8 mouse cellular contexts compared by ENCODE assay signal in the genomic region with DNA sequence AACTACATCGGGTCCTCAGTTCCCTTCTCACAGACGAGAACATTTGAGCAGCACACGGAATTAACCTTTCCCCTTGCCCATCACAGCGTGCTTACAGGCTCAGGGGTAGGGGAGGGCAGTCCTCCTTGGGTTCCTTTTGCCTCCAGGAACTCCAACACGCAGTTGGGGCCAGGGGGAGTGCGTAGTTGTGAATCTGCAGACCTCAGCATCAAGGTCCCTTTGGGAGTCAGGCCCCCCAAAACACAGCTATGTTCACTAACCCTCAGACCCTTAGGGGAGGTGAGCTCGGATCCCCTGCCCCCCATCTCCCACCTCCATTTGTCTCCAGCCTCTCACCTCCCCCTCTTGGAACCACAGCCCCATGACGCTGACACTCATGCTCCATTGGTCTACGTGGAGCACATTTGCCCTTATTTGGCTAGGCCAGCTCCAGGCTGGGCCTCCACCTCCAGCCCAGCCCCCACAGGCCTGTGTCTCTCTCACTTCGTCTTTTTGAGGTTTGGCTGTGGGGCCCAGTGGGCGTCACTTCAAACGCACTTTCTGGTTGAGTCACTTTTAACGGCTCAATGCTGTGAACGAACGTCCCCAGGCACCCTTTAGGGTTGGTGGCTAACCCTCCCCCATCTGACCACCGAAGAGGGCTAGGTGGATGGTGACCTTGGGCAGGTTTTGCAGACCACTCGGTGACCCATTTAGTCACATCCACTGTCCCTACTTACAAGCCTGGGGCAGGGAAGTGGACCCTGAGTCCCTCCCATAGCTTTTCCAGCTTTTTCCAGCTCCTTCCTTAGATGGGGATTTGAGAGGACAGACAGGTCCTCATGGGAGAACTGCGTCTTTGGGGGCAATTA. TPM values are rescaled to one million over a fixed set of nuclear protein-coding genes. Genes with fewer than 3 reads are reported as not detected.
A peak's percentile ranks its signal among the peaks of the same experiment; 100 is the strongest.
DNase-seq lines count a peak whose midpoint lies in the region; ATAC-seq and TF ChIP-seq lines count a peak whose summit lies in the region.

No protein-coding gene starts in this region.

- peak; percentile 52 for DNase-seq in right cerebral cortex, adult 18-20 months
- no peak for DNase-seq in right cerebral cortex, postnatal 4 days
- DNase-seq in liver, result peak; percentile 94
- DNase-seq in natural killer cell, adult 2 months (ENCODE audit: low spot score in 2 of 2), result peak; percentile 97 to 98
- no peak for DNase-seq in hindbrain, embryonic 14.5 days (ENCODE audit: low spot score)
- DNase-seq in layer of hippocampus, adult 8-10 months (ENCODE audit: low spot score in 2 of 2), result no peak

- H3K4me3 ChIP-seq in bone marrow macrophage, adult 2 months (ENCODE audit: insufficient read depth, low read length), result peak overlapping the region; percentile 61
- H3K4me3 ChIP-seq in heart, embryonic 16.5 days (ENCODE audit: low read length), result peak overlapping the region; percentile 23; the same call in 1 of the 2 replicates
- no peak overlapping the region for H3K4me3 ChIP-seq in hindbrain, embryonic 14.5 days (replicated peaks; ENCODE audit: low read length)

- ATAC-seq in heart, embryonic 16.5 days (replicated peaks; ENCODE audit: extremely low read depth, insufficient read depth, low FRiP score), result peak; percentile 63
- ATAC-seq in hindbrain, embryonic 14.5 days (ENCODE audit: low FRiP score), result no peak

- 35% methylated on average over 18 of the region's 18 CpGs for WGBS in heart, embryonic 16.5 days
- 59% methylated on average over 18 of the region's 18 CpGs for WGBS in hindbrain, embryonic 14.5 days

- H3K27me3 ChIP-seq in heart, embryonic 16.5 days (ENCODE audit: control insufficient read depth, insufficient read depth, low read length), result no peaks in the 10 kb centered on the region
- H3K27me3 ChIP-seq in hindbrain, embryonic 14.5 days (ENCODE audit: control insufficient read depth, insufficient read depth, low read length), result no peaks in the 10 kb centered on the region

- H3K36me3 ChIP-seq in heart, embryonic 16.5 days (ENCODE audit: control insufficient read depth, insufficient read depth), result no peaks in the 10 kb centered on the region
- peaks cover 11% of the 10 kb centered on the region for H3K36me3 ChIP-seq in hindbrain, embryonic 14.5 days (replicated peaks; ENCODE audit: control insufficient read depth, insufficient read depth)

- H3K27ac ChIP-seq in bone marrow macrophage, adult 2 months (ENCODE audit: insufficient read depth, low read depth, low read length), result peak overlapping the region; percentile 99
- H3K27ac ChIP-seq in heart, embryonic 16.5 days (ENCODE audit: low read length), result peak overlapping the region; percentile 47
- no peak overlapping the region for H3K27ac ChIP-seq in hindbrain, embryonic 14.5 days

- no peak for TF ChIP-seq CTCF in bone marrow macrophage, adult 2 months (IDR thresholded peaks at IDR 0.05; ENCODE audit: low read depth, low read length)

- TF ChIP-seq POLR2A in bone marrow macrophage, adult 2 months (IDR thresholded peaks at IDR 0.05; ENCODE audit: borderline replicate concordance, low read depth, low read length), result peak; percentile 68; the same call in 1 of the 2 replicates

- peaks cover 44% of the 10 kb centered on the region for H3K4me1 ChIP-seq in bone marrow macrophage, adult 2 months (ENCODE audit: control insufficient read depth, insufficient read depth, low read length)
- H3K4me1 ChIP-seq in heart, embryonic 16.5 days (ENCODE audit: control insufficient read depth, insufficient read depth, low read length), result no peaks in the 10 kb centered on the region
- H3K4me1 ChIP-seq in hindbrain, embryonic 14.5 days (replicated peaks; ENCODE audit: control insufficient read depth, insufficient read depth, low read length), result no peaks in the 10 kb centered on the region

- peak overlapping the region; percentile 43 for H3K4me2 ChIP-seq in heart, embryonic 16.5 days (ENCODE audit: low read depth, low read length)
- no peak overlapping the region for H3K4me2 ChIP-seq in hindbrain, embryonic 14.5 days (replicated peaks)

- H3K9me3 ChIP-seq in heart, embryonic 16.5 days (replicated peaks; ENCODE audit: control insufficient read depth, low read length), result no peaks in the 10 kb centered on the region
- H3K9me3 ChIP-seq in hindbrain, embryonic 14.5 days (ENCODE audit: control insufficient read depth, low read length), result no peaks in the 10 kb centered on the region

- peak overlapping the region; percentile 39 for H3K9ac ChIP-seq in heart, embryonic 16.5 days (ENCODE audit: low read length)
- no peak overlapping the region for H3K9ac ChIP-seq in hindbrain, embryonic 14.5 days

RNA-seq across cellular contexts. Expression of a gene that starts 10.9 kb away (rescaled TPM):
- polyA plus RNA-seq in bone marrow macrophage, adult 2 months (2012; ENCODE audit: insufficient read depth, insufficient read length, missing spikeins), result 2.6 and 2.9 TPM in 2 replicates
- 1.1 and 1.2 TPM in 2 replicates for polyA plus RNA-seq in heart, embryonic 16.5 days (2015; fragmentation: Nextera tagmentation; extraction: Ambion mirVana)
- 43.8 and 46.9 TPM in 2 replicates for polyA plus RNA-seq in hindbrain, embryonic 14.5 days (2014; fragmentation: Nextera tagmentation; extraction: Ambion mirVana)
- total RNA-seq in layer of hippocampus, adult 8-10 months (2022), result 100 to 1,000 TPM; 145 to 183 (median 166) TPM

RNA-seq across cellular contexts. Expression of a gene that starts 12.1 kb away (rescaled TPM):
- polyA plus RNA-seq in bone marrow macrophage, adult 2 months (2012; ENCODE audit: insufficient read depth, insufficient read length, missing spikeins), result 136 and 142 TPM in 2 replicates
- polyA plus RNA-seq in heart, embryonic 16.5 days (2015; fragmentation: Nextera tagmentation; extraction: Ambion mirVana), result 100 and 111 TPM in 2 replicates
- polyA plus RNA-seq in hindbrain, embryonic 14.5 days (2014; fragmentation: Nextera tagmentation; extraction: Ambion mirVana), result 137 and 152 TPM in 2 replicates
- 10 to 100 TPM; 61.3 to 76.3 (median 69.6) TPM for total RNA-seq in layer of hippocampus, adult 8-10 months (2022)

RNA-seq across cellular contexts. Expression of a gene that starts 44.0 kb away (rescaled TPM):
- polyA plus RNA-seq in bone marrow macrophage, adult 2 months (2012; ENCODE audit: insufficient read depth, insufficient read length, missing spikeins), result 1.1 and 1.7 TPM in 2 replicates
- polyA plus RNA-seq in heart, embryonic 16.5 days (2015; fragmentation: Nextera tagmentation; extraction: Ambion mirVana), result 1.0 and 2.9 TPM in 2 replicates
- 0.22 and 0.88 TPM in 2 replicates for polyA plus RNA-seq in hindbrain, embryonic 14.5 days (2014; fragmentation: Nextera tagmentation; extraction: Ambion mirVana)
- under 1 TPM in 1 of 4 experiments, not detected in 3; 0.79 TPM for total RNA-seq in layer of hippocampus, adult 8-10 months (2022)

Comparison
In these comparisons a context has a peak if more than half of its experiments do, and no peak if none do; other contexts are left out.
1. DNase-seq: peak in right cerebral cortex, adult 18-20 months (single experiment), liver (single experiment) and natural killer cell, adult 2 months (2 of 2); none in right cerebral cortex, postnatal 4 days (single experiment), hindbrain, embryonic 14.5 days (single experiment) and layer of hippocampus, adult 8-10 months (0 of 2).
2. RNA of a gene that starts 10.9 kb away (polyA plus RNA-seq): 43.8 to 46.9 TPM in hindbrain, embryonic 14.5 days; 2.6 to 2.9 TPM in bone marrow macrophage, adult 2 months and 1.1 to 1.2 TPM in heart, embryonic 16.5 days; every median in the first group is over 10 times any median in the second.